Mouse (Mus musculus) thymus, adult 2 months (tissue): ENCODE measurements around the gene Nxt1. TPM values are rescaled to one million over a fixed set of nuclear protein-coding genes. Genes with fewer than 3 reads are reported as not detected.

ENCODE experiments used
- DNase-seq: peaks from one replicate; pipeline ENCODE4 v3.0.0; 2021
- H3K27ac ChIP-seq: fragments of 200-500 bp; 2 replicates; pipeline ENCODE4 v1.5.1; 2012; ENCODE audit warnings: low read length, control low read depth; ENCODE audit not compliant: control insufficient read depth, insufficient read depth
- H3K27me3 ChIP-seq: fragments of 200-500 bp; 2 replicates; pipeline ENCODE4 v1.6.1; 2012; ENCODE audit warnings: mild to moderate bottlenecking, low read length, moderate library complexity, mixed read lengths; ENCODE audit not compliant: control insufficient read depth, insufficient read depth
- H3K36me3 ChIP-seq: fragments of 200-500 bp; 2 replicates; pipeline ENCODE4 v1.6.1; 2012; ENCODE audit warnings: mild to moderate bottlenecking, low read length, moderate library complexity; ENCODE audit not compliant: control insufficient read depth, insufficient read depth
- H3K4me1 ChIP-seq: fragments of 200-500 bp; replicated peaks from 2 replicates; pipeline ENCODE4 v1.6.1; 2012; ENCODE audit warnings: low read length; ENCODE audit not compliant: control insufficient read depth, insufficient read depth
- H3K4me3 ChIP-seq: fragments of 200-500 bp; 2 replicates; pipeline ENCODE4 v1.5.1; 2012; ENCODE audit warnings: mild to moderate bottlenecking, low read length, control low read depth, moderate library complexity; ENCODE audit not compliant: control insufficient read depth, insufficient read depth
- CTCF ChIP-seq: fragments of 200-500 bp; IDR thresholded peaks from 2 replicates; pipeline ENCODE4 v1.5.1; 2012; ENCODE audit warnings: mild to moderate bottlenecking, control low read depth, low read length, moderate library complexity, borderline replicate concordance; ENCODE audit not compliant: control insufficient read depth, poor library complexity, insufficient read depth; ENCODE audit errors: extremely low read depth
- POLR2A ChIP-seq: fragments of 200-500 bp; IDR thresholded peaks from 2 replicates; pipeline ENCODE4 v1.6.1; 2012; ENCODE audit warnings: mild to moderate bottlenecking, low read length, control low read depth, moderate library complexity; ENCODE audit not compliant: control insufficient read depth, poor library complexity, insufficient read depth; ENCODE audit errors: extremely low read depth
- WGBS: fragments of 180-500 bp; shearing (Covaris S2); methylation state at CpG from one replicate; pipeline ENCODE4 v1.1.7; 2018; 5-methylcytosine and 5-hydroxymethylcytosine counted together
- polyA plus RNA-seq: library from polyadenylated mRNA; depleted of rRNA; stranded (reverse); fragments of >200 nt; gene quantifications from 2 replicates; pipeline ENCODE4 v1.2.3, GENCODE M21; 2012

Nxt1 gene
- polyA plus RNA-seq, 1 experiment, result 61.8 TPM

- WGBS, result 100% methylated on average over 1 of the region's 1 CpGs
- TF ChIP-seq CTCF (no peak), POLR2A (no peak)
- no peaks in the 10 kb centered on the region for H3K27me3 ChIP-seq
- H3K27ac ChIP-seq, result no peak overlapping the region
- H3K4me1 ChIP-seq, result peaks cover 4% of the 10 kb centered on the region; the same call in 1 of the 2 replicates
- H3K36me3 ChIP-seq, result peaks cover 22% of the 10 kb centered on the region
- DNase-seq, result no peak
- no peak overlapping the region for H3K4me3 ChIP-seq
These were observed 14.5 kb downstream of the Nxt1 start for GRCm38 (mm10) chr2:148686862-148687261.

GRCm38 (mm10) chr2:148687971-148688370, 15.6 kb downstream of the Nxt1 start:
- Histone ChIP-seq H3K27me3 (no peaks in the 10 kb centered on the region), H3K4me3 (no peak overlapping the region), H3K27ac (no peak overlapping the region), H3K4me1 (no peaks in the 10 kb centered on the region), H3K36me3 (peaks cover 23% of the 10 kb centered on the region)
- 94% methylated on average over 5 of the region's 5 CpGs for WGBS
- no peak for DNase-seq
- TF ChIP-seq POLR2A (no peak), CTCF (no peak)

GRCm38 (mm10) chr2:148689444-148690140, 17.2 kb downstream of the Nxt1 start:
- Histone ChIP-seq H3K4me3 (no peak overlapping the region), H3K36me3 (peaks cover 19% of the 10 kb centered on the region), H3K4me1 (no peaks in the 10 kb centered on the region), H3K27ac (no peak overlapping the region), H3K27me3 (no peaks in the 10 kb centered on the region)
- DNase-seq, result no peak
- TF ChIP-seq POLR2A, result no peak
- no peak for TF ChIP-seq CTCF
- WGBS, result 94% methylated on average over 6 of the region's 6 CpGs

- no peaks in the 10 kb centered on the region for H3K27me3 ChIP-seq
- WGBS, result 97% methylated on average over 3 of the region's 3 CpGs
- H3K27ac ChIP-seq, result no peak overlapping the region
- no peak overlapping the region for H3K4me3 ChIP-seq
- DNase-seq, result no peak
- no peaks in the 10 kb centered on the region for H3K4me1 ChIP-seq
- TF ChIP-seq CTCF (no peak), POLR2A (no peak)
- peaks cover 19% of the 10 kb centered on the region for H3K36me3 ChIP-seq
These were observed 17.9 kb downstream of the Nxt1 start for GRCm38 (mm10) chr2:148690291-148690690.

- H3K4me3 ChIP-seq, result no peak overlapping the region
- H3K27ac ChIP-seq, result no peak overlapping the region
- no peaks in the 10 kb centered on the region for H3K27me3 ChIP-seq
- 98% methylated on average over 5 of the region's 5 CpGs for WGBS
- TF ChIP-seq CTCF (no peak), POLR2A (no peak)
- DNase-seq, result no peak
- H3K36me3 ChIP-seq, result peaks cover 19% of the 10 kb centered on the region
- no peaks in the 10 kb centered on the region for H3K4me1 ChIP-seq
These were observed 18.4 kb downstream of the Nxt1 start for GRCm38 (mm10) chr2:148690781-148691180.

- Histone ChIP-seq H3K36me3 (no peaks in the 10 kb centered on the region), H3K4me3 (no peak overlapping the region), H3K4me1 (no peaks in the 10 kb centered on the region), H3K27ac (no peak overlapping the region), H3K27me3 (no peaks in the 10 kb centered on the region)
- no peak for TF ChIP-seq POLR2A
- TF ChIP-seq CTCF, result no peak
- no peak for DNase-seq
- whole genome bisulfite sequencing, result 85% methylated on average over 5 of the region's 5 CpGs
These were observed 26.2 kb downstream of the Nxt1 start for GRCm38 (mm10) chr2:148698571-148698970.

- 94% methylated on average over 15 of the region's 15 CpGs for WGBS
- H3K36me3 ChIP-seq, result no peaks in the 10 kb centered on the region
- no peak for TF ChIP-seq POLR2A
- no peak for TF ChIP-seq CTCF
- H3K4me3 ChIP-seq, result no peak overlapping the region
- H3K27ac ChIP-seq, result no peak overlapping the region
- H3K27me3 ChIP-seq, result no peaks in the 10 kb centered on the region
- H3K4me1 ChIP-seq, result no peaks in the 10 kb centered on the region
- DNase-seq, result no peak
These were observed 34.2 kb downstream of the Nxt1 start for GRCm38 (mm10) chr2:148706409-148707201.
